Mouse (Mus musculus): ENCODE results near the gene Rnf146. TPM values are rescaled to one million over a fixed set of nuclear protein-coding genes. Genes with fewer than 3 reads are reported as not detected.

The Rnf146 gene
- total RNA-seq, 2 experiments from 2014 or later: 25.3 to 51.3 TPM

Other genes starting within 250 kb of the Rnf146 start
- gene Soga3, start 218.6 kb downstream of the Rnf146 start, total RNA-seq (2014; fragmentation: Nextera tagmentation): not detected in 2 replicates
- gene Soga3, start 218.6 kb downstream of the Rnf146 start, total RNA-seq (2017): not detected in 2 replicates
- gene Gm49353, start 163.5 kb downstream of the Rnf146 start, total RNA-seq (2014; fragmentation: Nextera tagmentation): not detected in 2 replicates
- not detected in 2 replicates for gene Gm49353, start 163.5 kb downstream of the Rnf146 start, total RNA-seq (2017)
- gene 9330159F19Rik, start 150.8 kb downstream of the Rnf146 start, total RNA-seq (2014; fragmentation: Nextera tagmentation): not detected in 2 replicates
- gene 9330159F19Rik, start 150.8 kb downstream of the Rnf146 start, total RNA-seq (2017): not detected in 2 replicates
- 14.0 and 24.1 TPM in 2 replicates for gene Echdc1, start 49.3 kb downstream of the Rnf146 start, total RNA-seq (2014; fragmentation: Nextera tagmentation)
- 54.4 and 65.5 TPM in 2 replicates for gene Echdc1, start 49.3 kb downstream of the Rnf146 start, total RNA-seq (2017)
- not detected in 2 replicates for gene Rspo3, start 173.4 kb upstream of the Rnf146 start, total RNA-seq (2014; fragmentation: Nextera tagmentation)
- gene Rspo3, start 173.4 kb upstream of the Rnf146 start, total RNA-seq (2017): not detected in 2 replicates